Comparison of ENCODE assay signal across 9 mouse cellular contexts in genomic region chr4:152324641-152325562, GRCm38 (mm10). TPM values are rescaled to one million over a fixed set of nuclear protein-coding genes. Genes with fewer than 3 reads are reported as not detected.
A peak's percentile ranks its signal among the peaks of the same experiment; 100 is the strongest.
DNase-seq lines count a peak whose midpoint lies in the region; ATAC-seq and TF ChIP-seq lines count a peak whose summit lies in the region.
"Had no signal": no experiment of that assay in that cellular context is flagged by ENCODE, and none has a peak within 500 bp of the region (broad histone marks: within the 10 kb centered on the region; RNA-seq: fewer than 3 reads in every experiment).

No protein-coding gene starts in this region.

- no peak for TF ChIP-seq RAD21 in MEL (IDR thresholded peaks at IDR 0.05; ENCODE audit: low read depth, low read length)

- H3K36me3 ChIP-seq in heart, embryonic 13.5 days: peaks cover 26% of the 10 kb centered on the region
- H3K36me3 ChIP-seq in MEL (ENCODE audit: control insufficient read depth in 1 of 2, insufficient read depth in 2 of 2, low read length in 2 of 2): peaks cover 17 to 18% of the 10 kb centered on the region in 2 experiments
- peaks cover 28% of the 10 kb centered on the region for H3K36me3 ChIP-seq in hindbrain, embryonic 10.5 days
- peaks cover 27% of the 10 kb centered on the region for H3K36me3 ChIP-seq in midbrain, embryonic 10.5 days

- WGBS in heart, embryonic 13.5 days: 44% methylated on average over 16 of the region's 16 CpGs
- WGBS in hindbrain, embryonic 10.5 days: 57% methylated on average over 16 of the region's 16 CpGs
- 57% methylated on average over 16 of the region's 16 CpGs for WGBS in midbrain, embryonic 10.5 days

- peak overlapping the region; percentile 83 for H3K4me2 ChIP-seq in heart, embryonic 13.5 days

- H3K27ac ChIP-seq in heart, embryonic 13.5 days (replicated peaks): peak overlapping the region; percentile 43; the same call in 1 of the 2 replicates
- H3K27ac ChIP-seq in MEL (ENCODE audit: control insufficient read depth, low read depth, low read length): peak overlapping the region; percentile 54
- peak overlapping the region; percentile 97 for H3K27ac ChIP-seq in hindbrain, embryonic 10.5 days
- H3K27ac ChIP-seq in midbrain, embryonic 10.5 days (replicated peaks): peak overlapping the region; percentile 97

- peak overlapping the region; percentile 95 for H3K9ac ChIP-seq in heart, embryonic 13.5 days
- peak overlapping the region; percentile 68 for H3K9ac ChIP-seq in MEL (ENCODE audit: control insufficient read depth, low read depth, low read length, poor library complexity, severe bottlenecking)

- TF ChIP-seq POLR2A in MEL (IDR thresholded peaks at IDR 0.05; ENCODE audit: control insufficient read depth in 1 of 2, insufficient read depth in 1 of 2, low read depth in 1 of 2, low read length in 2 of 2, poor library complexity in 1 of 2): no peak; a peak in 1 of 4 replicates

- 0 out of 4 replicates have a peak, but pooled peaks of 1 of the 2 experiments have one; percentile 11 for TF ChIP-seq EP300 in MEL (IDR thresholded peaks at IDR 0.05; ENCODE audit: low read depth in 1 of 2, low read length in 2 of 2)

- peak overlapping the region; percentile 81 for H3K4me3 ChIP-seq in heart, embryonic 13.5 days
- peak overlapping the region; percentile 33 to 61 for H3K4me3 ChIP-seq in MEL (ENCODE audit: control insufficient read depth in 1 of 2, insufficient read depth in 1 of 2, low read depth in 2 of 2, low read length in 2 of 2)
- peak overlapping the region; percentile 99 for H3K4me3 ChIP-seq in hindbrain, embryonic 10.5 days
- peak overlapping the region; percentile 100 for H3K4me3 ChIP-seq in midbrain, embryonic 10.5 days

- ATAC-seq in heart, embryonic 13.5 days (ENCODE audit: extremely low read depth, insufficient number of reproducible peaks, low FRiP score, low TSS enrichment): no peak

- intact Hi-C loops in heart, postnatal 10 days (cut with DNase I): no loop called here

- peaks cover 41% of the 10 kb centered on the region for H3K79me2 ChIP-seq in MEL (ENCODE audit: control insufficient read depth, insufficient read depth, low read length, poor library complexity)

- no peaks in the 10 kb centered on the region for H3K9me3 ChIP-seq in heart, embryonic 13.5 days
- H3K9me3 ChIP-seq in MEL (replicated peaks; ENCODE audit: insufficient read depth, low read length): no peaks in the 10 kb centered on the region
- H3K9me3 ChIP-seq in hindbrain, embryonic 10.5 days: no peaks in the 10 kb centered on the region
- no peaks in the 10 kb centered on the region for H3K9me3 ChIP-seq in midbrain, embryonic 10.5 days (replicated peaks)

- no peak for TF ChIP-seq CTCF in MEL (IDR thresholded peaks at IDR 0.05 in 2 of 3, conservative IDR thresholded peaks at IDR 0.05 in 1 of 3; ENCODE audit: control insufficient read depth in 1 of 3, insufficient read depth in 1 of 3, low read depth in 2 of 3, low read length in 3 of 3, poor library complexity in 1 of 3, severe bottlenecking in 1 of 3)

- H3K27me3 ChIP-seq in heart, embryonic 13.5 days (replicated peaks): no peaks in the 10 kb centered on the region
- H3K27me3 ChIP-seq in MEL (ENCODE audit: control insufficient read depth in 1 of 2, insufficient read depth in 2 of 2, low read length in 2 of 2): no peaks in the 10 kb centered on the region
- H3K27me3 ChIP-seq in hindbrain, embryonic 10.5 days (ENCODE audit: insufficient read depth, poor library complexity, severe bottlenecking): peaks cover 6% of the 10 kb centered on the region; the same call in 1 of the 2 replicates
- peaks cover 9% of the 10 kb centered on the region; the same call in 1 of the 2 replicates for H3K27me3 ChIP-seq in midbrain, embryonic 10.5 days (ENCODE audit: low read depth, poor library complexity, severe bottlenecking)

- no peak for DNase-seq in heart, postnatal 10 days
- peak; percentile 18 for DNase-seq in MEL (ENCODE audit: low read depth, low spot score)
- DNase-seq in hindbrain, embryonic 10.5 days (ENCODE audit: low spot score): no peak
- no peak for DNase-seq in midbrain, embryonic 10.5 days (ENCODE audit: low spot score)
- DNase-seq in embryo, embryonic 10 days (ENCODE audit: low spot score): no peak
- no peak for DNase-seq in adrenal gland, postnatal 4 days (ENCODE audit: low spot score in 2 of 2)
- no peak for DNase-seq in left cerebral cortex, adult 18-20 months (ENCODE audit: low spot score in 2 of 2)

- H3K4me1 ChIP-seq in heart, embryonic 13.5 days: peaks cover 14% of the 10 kb centered on the region
- peaks cover 0 to 19% of the 10 kb centered on the region in 2 experiments; a peak in 3 of 4 replicates for H3K4me1 ChIP-seq in MEL (ENCODE audit: control insufficient read depth in 1 of 2, insufficient read depth in 2 of 2, low read length in 2 of 2)
- peaks cover 32% of the 10 kb centered on the region for H3K4me1 ChIP-seq in hindbrain, embryonic 10.5 days (replicated peaks)
- H3K4me1 ChIP-seq in midbrain, embryonic 10.5 days: peaks cover 28% of the 10 kb centered on the region

TF ChIP-seq in MEL, 35 proteins besides CTCF, POLR2A, EP300 and RAD21:
- TF ChIP-seq RCOR1 (IDR thresholded peaks at IDR 0.05; ENCODE audit: low read depth, low read length): 0 out of 2 replicates have a peak, but pooled peaks have one; percentile 30
- no peak for TF ChIP-seq UBTF (IDR thresholded peaks at IDR 0.05; ENCODE audit: borderline replicate concordance, insufficient read depth, low read depth, low read length)
- peak; percentile 67 for TF ChIP-seq ZNF384 (IDR thresholded peaks at IDR 0.05; ENCODE audit: low read depth, low read length)
- no peak for TF ChIP-seq SIN3A (IDR thresholded peaks at IDR 0.05; ENCODE audit: low read length)
- TF ChIP-seq NELFE (IDR thresholded peaks at IDR 0.05; ENCODE audit: low read depth, low read length): 0 out of 2 replicates have a peak, but pooled peaks have one; percentile 5
TF ChIP-seq in MEL: peak in this region for 3.

RNA-seq across cellular contexts. Expression of gene Rpl22, which starts 0.6 kb away (rescaled TPM):
- polyA plus RNA-seq in heart, embryonic 13.5 days (2015; fragmentation: Nextera tagmentation; extraction: Ambion mirVana): 226 and 250 TPM in 2 replicates
- 100 to 1,000 TPM; 283 to 290 TPM for total RNA-seq in heart, postnatal 10 days (2021)
- 1,745 and 1,792 TPM in 2 replicates for total RNA-seq in MEL (2012; rRNA removed)
- 1,000 to 10,000 TPM in 1 of 2 experiments, not detected in 1; 1,885 TPM for polyA plus RNA-seq in MEL (2012; ENCODE audit: insufficient read depth in 1 of 2, insufficient read length in 2 of 2, low read depth in 1 of 2, low replicate concordance in 2 of 2, missing spikeins in 1 of 2)
- polyA plus RNA-seq in hindbrain, embryonic 10.5 days (2016; fragmentation: Nextera tagmentation; extraction: Ambion mirVana): 276 and 327 TPM in 2 replicates
- 282 and 358 TPM in 2 replicates for polyA plus RNA-seq in midbrain, embryonic 10.5 days (2016; fragmentation: Nextera tagmentation; extraction: Ambion mirVana)
- total RNA-seq in adrenal gland, postnatal 4 days (2021): 100 to 1,000 TPM; 608 to 640 TPM
- total RNA-seq in left cerebral cortex, adult 18-20 months (2021): 100 to 1,000 TPM; 162 to 191 TPM

RNA-seq across cellular contexts. Expression of gene Rnf207, which starts 6.1 kb away (rescaled TPM):
- 71.2 and 73.2 TPM in 2 replicates for polyA plus RNA-seq in heart, embryonic 13.5 days (2015; fragmentation: Nextera tagmentation; extraction: Ambion mirVana)
- 100 to 1,000 TPM in 1 of 2 experiments, 10 to 100 TPM in 1; 95.9 to 112 TPM for total RNA-seq in heart, postnatal 10 days (2021)
- total RNA-seq in MEL (2012; rRNA removed): not detected in 2 replicates
- under 1 TPM in 1 of 2 experiments, not detected in 1; 0.36 TPM for polyA plus RNA-seq in MEL (2012; ENCODE audit: insufficient read depth in 1 of 2, insufficient read length in 2 of 2, low read depth in 1 of 2, low replicate concordance in 2 of 2, missing spikeins in 1 of 2)
- 3.0 and 3.3 TPM in 2 replicates for polyA plus RNA-seq in hindbrain, embryonic 10.5 days (2016; fragmentation: Nextera tagmentation; extraction: Ambion mirVana)
- 1.5 and 2.4 TPM in 2 replicates for polyA plus RNA-seq in midbrain, embryonic 10.5 days (2016; fragmentation: Nextera tagmentation; extraction: Ambion mirVana)
- total RNA-seq in adrenal gland, postnatal 4 days (2021): 1 to 10 TPM; 1.2 to 1.3 TPM
- 10 to 100 TPM; 18.9 to 20.8 TPM for total RNA-seq in left cerebral cortex, adult 18-20 months (2021)
- total RNA-seq: neutrophil, adult 5-6 weeks had no signal

RNA-seq across cellular contexts. Expression of gene Chd5, which starts 13.5 kb away (rescaled TPM):
- 0.09 and 0.29 TPM in 2 replicates for polyA plus RNA-seq in heart, embryonic 13.5 days (2015; fragmentation: Nextera tagmentation; extraction: Ambion mirVana)
- total RNA-seq in heart, postnatal 10 days (2021): under 1 TPM; 0.05 to 0.17 TPM
- total RNA-seq in MEL (2012; rRNA removed): 0.15 and 0.39 TPM in 2 replicates
- polyA plus RNA-seq in MEL (2012; ENCODE audit: insufficient read depth in 1 of 2, insufficient read length in 2 of 2, low read depth in 1 of 2, low replicate concordance in 2 of 2, missing spikeins in 1 of 2): under 1 TPM in 1 of 2 experiments, not detected in 1; 0.91 TPM
- 0.09 and 0.10 TPM in 2 replicates for polyA plus RNA-seq in hindbrain, embryonic 10.5 days (2016; fragmentation: Nextera tagmentation; extraction: Ambion mirVana)
- polyA plus RNA-seq in midbrain, embryonic 10.5 days (2016; fragmentation: Nextera tagmentation; extraction: Ambion mirVana): 0.07 and 0.12 TPM in 2 replicates
- total RNA-seq in adrenal gland, postnatal 4 days (2021): 10 to 100 TPM; 19.0 to 24.7 TPM
- total RNA-seq in left cerebral cortex, adult 18-20 months (2021): 100 to 1,000 TPM; 172 to 179 TPM

RNA-seq across cellular contexts. Expression of gene Icmt, which starts 27.9 kb away (rescaled TPM):
- polyA plus RNA-seq in heart, embryonic 13.5 days (2015; fragmentation: Nextera tagmentation; extraction: Ambion mirVana): 16.8 and 19.7 TPM in 2 replicates
- total RNA-seq in heart, postnatal 10 days (2021): 10 to 100 TPM; 27.3 to 33.4 TPM
- 30.3 and 30.4 TPM in 2 replicates for total RNA-seq in MEL (2012; rRNA removed)
- 10 to 100 TPM in 1 of 2 experiments, not detected in 1; 50.8 TPM for polyA plus RNA-seq in MEL (2012; ENCODE audit: insufficient read depth in 1 of 2, insufficient read length in 2 of 2, low read depth in 1 of 2, low replicate concordance in 2 of 2, missing spikeins in 1 of 2)
- polyA plus RNA-seq in hindbrain, embryonic 10.5 days (2016; fragmentation: Nextera tagmentation; extraction: Ambion mirVana): 22.3 and 29.1 TPM in 2 replicates
- polyA plus RNA-seq in midbrain, embryonic 10.5 days (2016; fragmentation: Nextera tagmentation; extraction: Ambion mirVana): 26.8 and 27.6 TPM in 2 replicates
- 10 to 100 TPM; 35.4 to 35.5 TPM for total RNA-seq in adrenal gland, postnatal 4 days (2021)
- total RNA-seq in left cerebral cortex, adult 18-20 months (2021): 10 to 100 TPM; 49.8 to 58.4 TPM

RNA-seq across cellular contexts. Expression of gene Hes3, which starts 33.4 kb away (rescaled TPM):
- not detected in 2 replicates for polyA plus RNA-seq in heart, embryonic 13.5 days (2015; fragmentation: Nextera tagmentation; extraction: Ambion mirVana)
- not detected for total RNA-seq in heart, postnatal 10 days (2021)
- total RNA-seq in MEL (2012; rRNA removed): not detected in 2 replicates
- under 1 TPM in 1 of 2 experiments, not detected in 1; 0.04 TPM for polyA plus RNA-seq in MEL (2012; ENCODE audit: insufficient read depth in 1 of 2, insufficient read length in 2 of 2, low read depth in 1 of 2, low replicate concordance in 2 of 2, missing spikeins in 1 of 2)
- polyA plus RNA-seq in hindbrain, embryonic 10.5 days (2016; fragmentation: Nextera tagmentation; extraction: Ambion mirVana): 9.2 and 17.3 TPM in 2 replicates
- polyA plus RNA-seq in midbrain, embryonic 10.5 days (2016; fragmentation: Nextera tagmentation; extraction: Ambion mirVana): 26.3 and 30.9 TPM in 2 replicates
- not detected for total RNA-seq in adrenal gland, postnatal 4 days (2021)
- not detected for total RNA-seq in left cerebral cortex, adult 18-20 months (2021)
- total RNA-seq: neutrophil, adult 5-6 weeks had no signal

Comparison
In these comparisons a context has a peak if more than half of its experiments do, and no peak if none do; other contexts are left out.
1. H3K27ac ChIP-seq: peak in every context shown above with its lines; median percentile 97 in hindbrain, embryonic 10.5 days; 97 in midbrain, embryonic 10.5 days; 54 in MEL; 43 in heart, embryonic 13.5 days.
2. H3K4me3 ChIP-seq: peak in every context shown above with its lines; median percentile 100 in midbrain, embryonic 10.5 days; 99 in hindbrain, embryonic 10.5 days; 81 in heart, embryonic 13.5 days; 47 in MEL.
3. RNA of gene Rnf207, which starts 6.1 kb away (total RNA-seq): 95.9 to 112 TPM in heart, postnatal 10 days and 18.9 to 20.8 TPM in left cerebral cortex, adult 18-20 months; 1.2 to 1.3 TPM in adrenal gland, postnatal 4 days and not detected in MEL; every median in the first group is over 4 times any median in the second.
4. RNA of gene Chd5, which starts 13.5 kb away (total RNA-seq): 172 to 179 TPM in left cerebral cortex, adult 18-20 months and 19.0 to 24.7 TPM in adrenal gland, postnatal 4 days; 0.05 to 0.17 TPM in heart, postnatal 10 days and 0.15 to 0.39 TPM in MEL; every median in the first group is over 10 times any median in the second.